Comparison of ENCODE assay signal across 9 mouse cellular contexts in the genomic region with DNA sequence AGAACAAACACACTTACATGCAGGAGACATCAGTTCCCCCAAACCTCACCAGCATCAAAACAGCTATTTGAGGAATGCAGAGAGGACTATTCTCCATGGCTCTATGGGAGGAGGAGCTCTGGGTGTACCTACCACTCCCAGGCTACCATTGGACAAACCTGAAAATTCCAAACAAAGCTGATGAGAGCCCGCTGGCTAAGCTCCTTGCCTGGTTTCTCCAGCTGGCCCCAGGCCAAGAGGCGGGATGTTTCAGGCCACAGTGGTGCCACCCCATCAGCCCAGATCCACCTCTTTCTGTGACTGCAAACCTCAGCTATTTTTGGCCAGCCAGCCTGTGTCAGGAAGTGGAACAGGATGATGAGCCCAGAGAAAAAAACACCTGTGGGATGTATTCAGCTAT. TPM values are rescaled to one million over a fixed set of nuclear protein-coding genes. Genes with fewer than 3 reads are reported as not detected.
DNase-seq lines count a peak whose midpoint lies in the region; ATAC-seq lines count a peak whose summit lies in the region.
"Had no signal": no experiment of that assay in that cellular context is flagged by ENCODE, and none has a peak within 500 bp of the region (broad histone marks: within the 10 kb centered on the region; RNA-seq: fewer than 3 reads in every experiment).

No protein-coding gene starts in this region.

- H3K27me3 ChIP-seq in midbrain, embryonic 11.5 days (ENCODE audit: control insufficient read depth, insufficient read depth, low read length), result no peaks in the 10 kb centered on the region
- H3K27me3 ChIP-seq in midbrain, embryonic 13.5 days, result no peaks in the 10 kb centered on the region

- H3K36me3 ChIP-seq in midbrain, embryonic 11.5 days (ENCODE audit: control insufficient read depth, insufficient read depth, low read length), result no peaks in the 10 kb centered on the region
- H3K36me3 ChIP-seq in midbrain, embryonic 13.5 days, result no peaks in the 10 kb centered on the region

- peak; percentile 19; the same call in 1 of the 2 replicates for ATAC-seq in midbrain, embryonic 11.5 days (ENCODE audit: low FRiP score)
- no peak for ATAC-seq in midbrain, embryonic 13.5 days
- no peak for ATAC-seq in inflammation-experienced regulatory T-cells, adult 6 months
- ATAC-seq in cerebellum, adult (ENCODE audit: insufficient number of reproducible peaks, low FRiP score, low TSS enrichment), result no peak

- H3K27ac ChIP-seq in midbrain, embryonic 11.5 days (ENCODE audit: low read depth, low read length), result no peak overlapping the region
- no peak overlapping the region for H3K27ac ChIP-seq in midbrain, embryonic 13.5 days

- no peak overlapping the region for H3K9ac ChIP-seq in midbrain, embryonic 11.5 days (ENCODE audit: low read length)
- no peak overlapping the region for H3K9ac ChIP-seq in midbrain, embryonic 13.5 days (replicated peaks)

- no peak overlapping the region for H3K4me3 ChIP-seq in midbrain, embryonic 11.5 days (ENCODE audit: low read depth, low read length)
- no peak overlapping the region for H3K4me3 ChIP-seq in midbrain, embryonic 13.5 days (replicated peaks)
- H3K4me3 ChIP-seq: megakaryocyte, embryonic 14.5 days had no signal

- no peak for DNase-seq in midbrain, embryonic 11.5 days (ENCODE audit: low spot score, missing footprints)
- DNase-seq in adrenal gland, postnatal 25 days, result peak; percentile 78
- peak; percentile 86 for DNase-seq in heart, adult 8-10 months (ENCODE audit: low spot score)
- DNase-seq in kidney, postnatal 25 days, result peak; percentile 90 to 92
- peak; percentile 8 for DNase-seq in right cerebral cortex, postnatal 25 days

- no peaks in the 10 kb centered on the region for H3K9me3 ChIP-seq in midbrain, embryonic 11.5 days (ENCODE audit: control insufficient read depth, low read length)
- H3K9me3 ChIP-seq in midbrain, embryonic 13.5 days, result no peaks in the 10 kb centered on the region

- no peaks in the 10 kb centered on the region for H3K4me1 ChIP-seq in midbrain, embryonic 11.5 days (ENCODE audit: control insufficient read depth, insufficient read depth, low read length)
- H3K4me1 ChIP-seq in midbrain, embryonic 13.5 days (replicated peaks), result peaks cover 8% of the 10 kb centered on the region; the same call in 1 of the 2 replicates

- no peak overlapping the region for H3K4me2 ChIP-seq in midbrain, embryonic 11.5 days
- H3K4me2 ChIP-seq in midbrain, embryonic 13.5 days (replicated peaks), result no peak overlapping the region

- 49% methylated on average over 2 of the region's 2 CpGs for WGBS in midbrain, embryonic 11.5 days
- WGBS in midbrain, embryonic 13.5 days, result 50% methylated on average over 2 of the region's 2 CpGs

RNA-seq across cellular contexts. Expression of a gene that starts 33.0 kb away (rescaled TPM):
- polyA plus RNA-seq in midbrain, embryonic 11.5 days (2014; fragmentation: Nextera tagmentation; extraction: Ambion mirVana), result 129 and 137 TPM in 2 replicates
- 87.8 and 97.1 TPM in 2 replicates for polyA plus RNA-seq in midbrain, embryonic 13.5 days (2015; fragmentation: Nextera tagmentation; extraction: Ambion mirVana)
- total RNA-seq in adrenal gland, postnatal 25 days (2021), result 164 and 170 TPM in 2 replicates
- total RNA-seq in heart, adult 8-10 months (2022), result 10 to 100 TPM; 17.3 to 23.6 (median 18.3) TPM
- polyA plus RNA-seq in inflammation-experienced regulatory T-cells, adult 6 months (2017; shearing (Covaris generic)), result 10 to 100 TPM; 22.3 to 43.4 (median 26.7) TPM
